Mouse (Mus musculus): ENCODE measurements at regions not wholly inside any gene's neighbourhood (a gene's known extent, or its start where the extent isn't known, plus 50 kb on each side); places are given as distances from the start of the nearest gene placed in this dataset.

GRCm38 (mm10) chr5:119058231-119058851 lies 497.9 kb downstream of the Med13l start:
- no peak overlapping the region for H3K27ac ChIP-seq (ENCODE audit: poor library complexity, severe bottlenecking)
- no peak overlapping the region for H3K4me3 ChIP-seq
- WGBS = 39% methylated on average over 10 of the region's 10 CpGs
- ATAC-seq (ENCODE audit: insufficient number of reproducible peaks, low FRiP score) = 0 out of 2 replicates have a peak, but pooled peaks have one; percentile 63
- no peaks in the 10 kb centered on the region for H3K9me3 ChIP-seq (replicated peaks)
- H3K9ac ChIP-seq = no peak overlapping the region
- H3K4me2 ChIP-seq = no peak overlapping the region
- peaks cover 9% of the 10 kb centered on the region for H3K4me1 ChIP-seq (replicated peaks)
- no peaks in the 10 kb centered on the region for H3K36me3 ChIP-seq
- peaks cover 14% of the 10 kb centered on the region; the same call in 1 of the 2 replicates for H3K27me3 ChIP-seq (replicated peaks)

- Histone ChIP-seq H3K27me3 (replicated peaks) (peaks cover 14% of the 10 kb centered on the region; the same call in 1 of the 2 replicates), H3K9me3 (replicated peaks) (no peaks in the 10 kb centered on the region), H3K4me3 (no peak overlapping the region), H3K9ac (no peak overlapping the region), H3K36me3 (no peaks in the 10 kb centered on the region), H3K27ac (ENCODE audit: poor library complexity, severe bottlenecking) (no peak overlapping the region), H3K4me2 (no peak overlapping the region), H3K4me1 (replicated peaks) (peaks cover 9% of the 10 kb centered on the region)
- 89% methylated on average over 2 of the region's 2 CpGs for WGBS
- ATAC-seq (ENCODE audit: insufficient number of reproducible peaks, low FRiP score) = no peak
Measured at GRCm38 (mm10) chr5:119059223-119059622, 498.7 kb downstream of the Med13l start.

DNA sequence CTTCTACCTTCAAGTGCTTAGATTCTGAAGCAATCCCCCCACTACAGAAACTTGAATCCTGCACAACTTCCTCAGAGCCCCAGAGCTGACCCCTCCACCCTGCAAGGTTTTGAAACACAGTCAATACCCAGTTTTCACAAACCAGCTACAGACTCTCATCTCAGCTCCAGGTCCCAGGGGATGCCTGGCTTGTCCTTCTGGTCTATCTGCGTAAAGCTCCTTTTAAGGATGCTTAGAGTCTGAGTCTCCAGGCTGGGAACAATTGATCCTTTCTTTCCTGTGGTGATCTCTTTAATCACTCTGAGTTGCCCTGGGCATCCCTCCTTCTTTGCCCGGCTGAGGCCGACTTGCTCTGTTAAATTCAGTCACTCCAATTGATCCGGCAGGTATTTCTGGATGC lies 500.4 kb downstream of the Med13l start:
- Histone ChIP-seq H3K27ac (ENCODE audit: poor library complexity, severe bottlenecking) (no peak overlapping the region), H3K9me3 (replicated peaks) (no peaks in the 10 kb centered on the region), H3K4me1 (replicated peaks) (peaks cover 3% of the 10 kb centered on the region; the same call in 1 of the 2 replicates), H3K27me3 (replicated peaks) (peaks cover 7% of the 10 kb centered on the region; the same call in 1 of the 2 replicates), H3K9ac (no peak overlapping the region), H3K4me3 (no peak overlapping the region), H3K36me3 (no peaks in the 10 kb centered on the region), H3K4me2 (no peak overlapping the region)
- WGBS = 70% methylated on average over 4 of the region's 4 CpGs
- ATAC-seq (ENCODE audit: insufficient number of reproducible peaks, low FRiP score) = no peak

GRCm38 (mm10) chr5:119062478-119062877 lies 502.0 kb downstream of the Med13l start:
- no peak for ATAC-seq (ENCODE audit: insufficient number of reproducible peaks, low FRiP score)
- no peak overlapping the region for H3K27ac ChIP-seq (ENCODE audit: poor library complexity, severe bottlenecking)
- H3K4me1 ChIP-seq (replicated peaks) = peaks cover 3% of the 10 kb centered on the region; the same call in 1 of the 2 replicates
- WGBS = 88% methylated on average over 11 of the region's 11 CpGs
- H3K27me3 ChIP-seq (replicated peaks) = no peaks in the 10 kb centered on the region; the same call in 1 of the 2 replicates
- H3K4me3 ChIP-seq = no peak overlapping the region
- H3K9ac ChIP-seq = no peak overlapping the region
- no peaks in the 10 kb centered on the region for H3K9me3 ChIP-seq (replicated peaks)
- H3K36me3 ChIP-seq = no peaks in the 10 kb centered on the region
- H3K4me2 ChIP-seq = no peak overlapping the region

GRCm38 (mm10) chr5:119066666-119067065 lies 506.2 kb downstream of the Med13l start:
- Histone ChIP-seq H3K27ac (ENCODE audit: poor library complexity, severe bottlenecking) (no peak overlapping the region), H3K27me3 (replicated peaks) (peaks cover 6% of the 10 kb centered on the region; the same call in 1 of the 2 replicates), H3K9ac (no peak overlapping the region), H3K9me3 (replicated peaks) (no peaks in the 10 kb centered on the region), H3K4me1 (replicated peaks) (no peaks in the 10 kb centered on the region), H3K4me3 (no peak overlapping the region), H3K36me3 (no peaks in the 10 kb centered on the region), H3K4me2 (no peak overlapping the region)
- 79% methylated on average over 6 of the region's 6 CpGs for WGBS
- no peak for ATAC-seq (ENCODE audit: insufficient number of reproducible peaks, low FRiP score)

DNA sequence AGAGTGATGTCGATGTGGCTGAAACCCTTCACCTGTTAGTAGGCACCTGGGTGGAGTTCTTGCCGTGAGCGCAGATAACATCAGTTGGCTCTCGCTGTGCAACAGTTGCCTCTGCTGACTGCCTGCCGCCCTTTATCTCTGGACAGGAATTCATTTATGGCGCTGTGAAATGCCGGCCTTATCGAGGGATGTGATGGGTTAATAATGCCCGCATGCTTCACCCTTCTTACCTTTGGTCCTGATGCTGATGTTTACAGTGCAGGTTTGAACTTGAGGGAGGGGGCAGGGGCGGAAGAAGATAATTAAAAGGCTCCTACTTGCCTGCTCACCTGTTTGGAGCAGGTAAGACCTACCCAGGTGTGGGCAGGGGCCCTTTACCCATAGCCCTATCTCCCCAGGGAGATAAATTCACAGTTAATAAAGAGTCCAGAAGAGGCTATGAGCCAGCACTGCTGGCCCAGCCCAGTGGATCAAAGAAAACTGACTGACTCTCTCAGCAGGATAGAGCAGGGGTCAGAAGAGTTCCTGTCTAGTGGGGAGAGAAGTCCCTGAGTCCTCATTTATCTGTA lies 509.4 kb downstream of the Med13l start:
- Histone ChIP-seq H3K4me3 (no peak overlapping the region), H3K9me3 (replicated peaks) (0 out of 2 replicates have a peak, but pooled peaks cover under 1% of the 10 kb centered on the region), H3K27me3 (replicated peaks) (peaks cover 12% of the 10 kb centered on the region; the same call in 1 of the 2 replicates), H3K27ac (ENCODE audit: poor library complexity, severe bottlenecking) (no peak overlapping the region), H3K4me2 (no peak overlapping the region), H3K4me1 (replicated peaks) (no peaks in the 10 kb centered on the region), H3K36me3 (no peaks in the 10 kb centered on the region), H3K9ac (no peak overlapping the region)
- WGBS = 61% methylated on average over 10 of the region's 10 CpGs
- no peak for ATAC-seq (ENCODE audit: insufficient number of reproducible peaks, low FRiP score)

- no peak for ATAC-seq (ENCODE audit: insufficient number of reproducible peaks, low FRiP score)
Measured at GRCm38 (mm10) chr5:119072712-119073111, 512.2 kb downstream of the Med13l start.

GRCm38 (mm10) chr5:119080747-119081146 lies 520.3 kb downstream of the Med13l start:
- H3K36me3 ChIP-seq = no peaks in the 10 kb centered on the region
- peaks cover 7% of the 10 kb centered on the region for H3K4me1 ChIP-seq (replicated peaks)
- no peak overlapping the region for H3K4me2 ChIP-seq
- no peaks in the 10 kb centered on the region; the same call in 1 of the 2 replicates for H3K9me3 ChIP-seq (replicated peaks)
- no peak overlapping the region for H3K27ac ChIP-seq (ENCODE audit: poor library complexity, severe bottlenecking)
- no peak overlapping the region for H3K4me3 ChIP-seq
- 75% methylated on average over 5 of the region's 5 CpGs for WGBS
- no peak overlapping the region for H3K9ac ChIP-seq
- H3K27me3 ChIP-seq (replicated peaks) = peaks cover 31% of the 10 kb centered on the region
- no peak for ATAC-seq (ENCODE audit: insufficient number of reproducible peaks, low FRiP score)

More at GRCm38 (mm10) chr5:119072712-119073111, 512.2 kb downstream of the Med13l start:
- Histone ChIP-seq H3K4me1 (replicated peaks) (no peaks in the 10 kb centered on the region), H3K9ac (no peak overlapping the region), H3K27ac (ENCODE audit: poor library complexity, severe bottlenecking) (no peak overlapping the region), H3K36me3 (no peaks in the 10 kb centered on the region), H3K4me3 (no peak overlapping the region), H3K9me3 (replicated peaks) (0 out of 2 replicates have a peak, but pooled peaks cover 3% of the 10 kb centered on the region), H3K4me2 (no peak overlapping the region), H3K27me3 (replicated peaks) (peaks cover 12% of the 10 kb centered on the region; the same call in 1 of the 2 replicates)
- 83% methylated on average over 14 of the region's 14 CpGs for WGBS

DNA sequence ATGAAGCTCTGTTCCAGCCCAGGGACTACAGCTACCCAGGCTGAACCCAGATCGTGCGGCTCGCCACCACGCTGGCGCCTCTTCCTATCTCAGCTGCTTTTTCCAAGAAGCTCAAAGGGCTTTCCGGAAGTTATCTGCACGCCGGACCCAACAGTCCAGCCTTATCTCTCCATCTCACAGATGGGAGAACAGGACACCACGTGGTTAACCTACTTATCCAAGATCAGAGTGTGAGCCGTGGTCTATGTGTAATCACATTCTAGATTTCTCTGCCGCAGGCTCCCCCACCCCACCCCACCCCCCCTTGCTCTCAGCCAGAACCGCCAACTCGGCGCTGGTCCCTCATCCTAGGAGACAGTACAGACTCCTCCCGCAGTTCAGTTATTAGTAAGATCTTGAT lies 522.4 kb downstream of the Med13l start:
- no peak overlapping the region for H3K4me3 ChIP-seq
- no peak overlapping the region for H3K9ac ChIP-seq
- H3K9me3 ChIP-seq (replicated peaks) = no peaks in the 10 kb centered on the region; the same call in 1 of the 2 replicates
- H3K27me3 ChIP-seq (replicated peaks) = peaks cover 52% of the 10 kb centered on the region
- no peak overlapping the region for H3K27ac ChIP-seq (ENCODE audit: poor library complexity, severe bottlenecking)
- H3K4me1 ChIP-seq (replicated peaks) = peaks cover 17% of the 10 kb centered on the region
- ATAC-seq (ENCODE audit: insufficient number of reproducible peaks, low FRiP score) = no peak
- whole genome bisulfite sequencing = 22% methylated on average over 15 of the region's 15 CpGs
- H3K4me2 ChIP-seq = peak overlapping the region; percentile 40
- no peaks in the 10 kb centered on the region for H3K36me3 ChIP-seq

DNA sequence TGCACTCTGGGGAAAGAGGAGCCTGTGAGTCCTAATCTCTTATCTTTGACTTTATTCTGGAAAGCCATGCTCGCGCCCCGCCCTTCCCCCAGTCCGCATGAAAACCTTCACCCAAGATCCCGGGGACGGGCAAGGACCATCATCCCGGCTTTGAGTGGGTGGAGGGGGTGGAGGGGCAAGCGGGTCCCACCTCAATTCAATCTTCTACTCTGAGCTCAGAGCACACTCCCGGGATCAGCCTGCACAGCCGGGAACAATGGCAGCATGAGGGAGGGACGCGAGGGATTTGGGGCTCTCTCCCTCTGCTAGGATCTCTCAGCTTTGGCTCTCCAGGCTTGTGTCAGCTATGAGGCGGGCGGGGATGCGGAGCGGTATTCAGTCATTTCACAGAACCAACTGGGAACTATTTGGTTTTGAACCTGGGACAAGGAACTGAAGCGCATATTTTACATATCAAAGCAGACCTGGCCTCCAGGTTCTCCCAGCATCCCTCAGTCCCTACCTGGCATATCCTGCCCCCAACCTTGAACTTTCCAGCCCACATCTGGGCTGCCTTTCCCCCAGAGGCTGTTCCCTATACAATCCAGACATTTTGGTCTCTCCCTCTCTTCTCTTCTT lies 537.2 kb downstream of the Med13l start:
- Histone ChIP-seq H3K9ac (no peak overlapping the region), H3K9me3 (replicated peaks) (no peaks in the 10 kb centered on the region), H3K4me1 (replicated peaks) (no peaks in the 10 kb centered on the region), H3K36me3 (no peaks in the 10 kb centered on the region), H3K27me3 (replicated peaks) (peaks cover 38% of the 10 kb centered on the region), H3K4me2 (peak overlapping the region; percentile 47), H3K4me3 (no peak overlapping the region), H3K27ac (ENCODE audit: poor library complexity, severe bottlenecking) (no peak overlapping the region)
- ATAC-seq (ENCODE audit: insufficient number of reproducible peaks, low FRiP score) = no peak
- 4% methylated on average over 17 of the region's 17 CpGs for WGBS

GRCm38 (mm10) chr5:119099817-119100216 lies 539.3 kb downstream of the Med13l start:
- Histone ChIP-seq H3K27me3 (replicated peaks) (peaks cover 31% of the 10 kb centered on the region), H3K4me3 (no peak overlapping the region), H3K4me1 (replicated peaks) (no peaks in the 10 kb centered on the region), H3K27ac (ENCODE audit: poor library complexity, severe bottlenecking) (no peak overlapping the region), H3K4me2 (no peak overlapping the region), H3K36me3 (no peaks in the 10 kb centered on the region), H3K9me3 (replicated peaks) (no peaks in the 10 kb centered on the region), H3K9ac (no peak overlapping the region)
- WGBS = 70% methylated on average over 6 of the region's 6 CpGs
- no peak for ATAC-seq (ENCODE audit: insufficient number of reproducible peaks, low FRiP score)
